Mouse (Mus musculus) lung, adult 2 months (tissue): Measurements from ENCODE around the gene Gm14226.

Source experiments
- CTCF ChIP-seq: fragments of 200-500 bp; IDR thresholded peaks from 2 replicates; pipeline ENCODE4 v1.5.1; 2011; ENCODE audit warnings: mild to moderate bottlenecking, low read length, control low read depth; ENCODE audit not compliant: insufficient read depth
- POLR2A ChIP-seq: fragments of 200-500 bp; IDR thresholded peaks from 2 replicates; pipeline ENCODE4 v1.6.1; 2011; ENCODE audit warnings: low read depth, mild to moderate bottlenecking, control low read depth, low read length, borderline replicate concordance; ENCODE audit errors: extremely low read depth

DNA sequence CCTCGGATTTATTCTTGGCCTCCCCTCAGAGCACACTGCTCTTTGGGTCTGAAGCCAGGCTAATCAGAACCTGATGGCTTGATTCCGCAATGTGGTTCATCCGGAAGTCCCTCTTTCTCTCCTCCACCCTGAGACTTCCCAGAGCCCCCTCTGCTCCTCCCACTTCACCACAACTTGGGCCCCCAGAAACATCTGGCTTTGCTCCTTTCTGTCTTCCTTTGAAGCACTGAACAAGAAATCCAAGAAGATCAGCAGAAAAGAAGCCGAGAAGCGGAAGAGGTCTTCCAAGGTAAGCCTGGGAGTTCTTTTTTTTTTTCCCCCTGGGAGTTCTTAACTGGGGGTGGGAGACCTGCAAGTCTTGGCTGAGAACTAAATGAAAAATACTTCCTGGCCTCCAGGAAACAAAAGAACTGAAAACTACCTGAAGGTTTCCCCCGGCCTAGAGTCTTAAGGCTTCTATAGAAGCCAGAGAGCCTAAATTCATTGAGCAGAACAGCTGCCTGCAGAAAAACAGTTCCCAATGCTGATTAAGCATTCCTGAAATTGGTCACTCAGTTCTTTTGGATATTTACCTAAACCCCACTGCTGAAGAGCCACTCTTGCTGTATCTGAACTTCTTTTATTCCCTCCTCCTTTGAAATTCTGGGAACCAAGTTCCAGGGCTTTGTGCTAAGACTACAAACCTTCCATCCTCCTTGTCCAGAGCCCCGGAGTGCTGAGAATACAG, 29.5 kb downstream of the Gm14226 start:
- TF ChIP-seq CTCF (no peak), POLR2A (no peak)
